In genomic region chr5:49525242-49525612, GRCm38 (mm10) we compare ENCODE assay signal across 8 mouse cellular contexts. TPM values are rescaled to one million over a fixed set of nuclear protein-coding genes. Genes with fewer than 3 reads are reported as not detected.
DNase-seq lines count a peak whose midpoint lies in the region; ATAC-seq and TF ChIP-seq lines count a peak whose summit lies in the region.

No protein-coding gene starts in this region.

- intact Hi-C loops in heart, adult 2 months (cut with DNase I) = no loop called here

- no peak overlapping the region for H3K4me3 ChIP-seq in heart, embryonic 13.5 days
- H3K4me3 ChIP-seq in heart, adult 2 months = no peak overlapping the region
- 0 out of 2 replicates have a peak overlapping the region, but pooled peaks have one; percentile 59 for H3K4me3 ChIP-seq in forebrain, embryonic 11.5 days (ENCODE audit: low read depth, low read length)
- peak overlapping the region; percentile 69 for H3K4me3 ChIP-seq in neural tube, embryonic 15.5 days (replicated peaks)

- TF ChIP-seq CTCF in heart, adult 2 months (IDR thresholded peaks at IDR 0.05) = no peak

- no peak for ATAC-seq in heart, embryonic 13.5 days (ENCODE audit: extremely low read depth, insufficient number of reproducible peaks, low FRiP score, low TSS enrichment)
- ATAC-seq in forebrain, embryonic 11.5 days (replicated peaks; ENCODE audit: low FRiP score) = no peak
- ATAC-seq in neural tube, embryonic 15.5 days (ENCODE audit: low FRiP score) = no peak

- H3K36me3 ChIP-seq in heart, embryonic 13.5 days = no peaks in the 10 kb centered on the region
- no peaks in the 10 kb centered on the region for H3K36me3 ChIP-seq in heart, adult 2 months (ENCODE audit: control insufficient read depth, insufficient read depth, low read length)
- no peaks in the 10 kb centered on the region for H3K36me3 ChIP-seq in forebrain, embryonic 11.5 days (ENCODE audit: control insufficient read depth, insufficient read depth, low read length)
- H3K36me3 ChIP-seq in neural tube, embryonic 15.5 days = no peaks in the 10 kb centered on the region

- H3K9ac ChIP-seq in heart, embryonic 13.5 days = no peak overlapping the region
- no peak overlapping the region for H3K9ac ChIP-seq in heart, adult 2 months (ENCODE audit: low read depth, low read length)
- no peak overlapping the region for H3K9ac ChIP-seq in forebrain, embryonic 11.5 days (ENCODE audit: low read length)
- H3K9ac ChIP-seq in neural tube, embryonic 15.5 days (replicated peaks) = peak overlapping the region; percentile 61; the same call in 1 of the 2 replicates

- H3K27ac ChIP-seq in heart, embryonic 13.5 days (replicated peaks) = no peak overlapping the region
- H3K27ac ChIP-seq in heart, adult 2 months = no peak overlapping the region
- no peak overlapping the region for H3K27ac ChIP-seq in forebrain, embryonic 11.5 days (ENCODE audit: low read depth, low read length)
- no peak overlapping the region for H3K27ac ChIP-seq in neural tube, embryonic 15.5 days (replicated peaks)

- peaks cover 50% of the 10 kb centered on the region for H3K27me3 ChIP-seq in heart, embryonic 13.5 days (replicated peaks)
- no peaks in the 10 kb centered on the region for H3K27me3 ChIP-seq in heart, adult 2 months (ENCODE audit: control insufficient read depth, insufficient read depth, low read length)
- H3K27me3 ChIP-seq in forebrain, embryonic 11.5 days (ENCODE audit: control insufficient read depth, insufficient read depth, low read length) = 0 out of 2 replicates have a peak, but pooled peaks cover 5% of the 10 kb centered on the region
- peaks cover 12% of the 10 kb centered on the region for H3K27me3 ChIP-seq in neural tube, embryonic 15.5 days (replicated peaks)

- no peak for TF ChIP-seq EP300 in heart, adult 2 months (IDR thresholded peaks at IDR 0.05; ENCODE audit: insufficient read depth, low read depth, low read length)

- WGBS in heart, embryonic 13.5 days = 68% methylated on average over 4 of the region's 4 CpGs
- 46% methylated on average over 4 of the region's 4 CpGs for WGBS in heart, adult 2 months
- 65% methylated on average over 4 of the region's 4 CpGs for WGBS in forebrain, embryonic 11.5 days
- 60% methylated on average over 4 of the region's 4 CpGs for WGBS in neural tube, embryonic 15.5 days

- DNase-seq in heart, adult 2 months = no peak
- peak; percentile 34 for DNase-seq in adrenal gland, postnatal 14 days
- DNase-seq in forebrain, embryonic 11.5 days (ENCODE audit: low spot score) = no peak
- peak; percentile 6 for DNase-seq in kidney, postnatal 14 days
- DNase-seq in frontal cortex, postnatal 10 days (ENCODE audit: low spot score in 2 of 2) = no peak
- DNase-seq in yolk sac, embryonic 10.5 days (ENCODE audit: low spot score) = no peak

- TF ChIP-seq POLR2A in heart, adult 2 months (IDR thresholded peaks at IDR 0.05; ENCODE audit: insufficient read depth, low read depth, low read length) = no peak

- H3K9me3 ChIP-seq in heart, embryonic 13.5 days = no peaks in the 10 kb centered on the region
- H3K9me3 ChIP-seq in forebrain, embryonic 11.5 days (ENCODE audit: control insufficient read depth, low read length) = no peaks in the 10 kb centered on the region
- H3K9me3 ChIP-seq in neural tube, embryonic 15.5 days (replicated peaks) = no peaks in the 10 kb centered on the region

- peak overlapping the region; percentile 97 for H3K4me2 ChIP-seq in heart, embryonic 13.5 days
- H3K4me2 ChIP-seq in forebrain, embryonic 11.5 days (ENCODE audit: low read depth, low read length, severe bottlenecking) = no peak overlapping the region; the same call in 1 of the 2 replicates
- peak overlapping the region; percentile 88 for H3K4me2 ChIP-seq in neural tube, embryonic 15.5 days

- H3K4me1 ChIP-seq in heart, embryonic 13.5 days = peaks cover 12% of the 10 kb centered on the region; the same call in 1 of the 2 replicates
- no peaks in the 10 kb centered on the region for H3K4me1 ChIP-seq in heart, adult 2 months (ENCODE audit: control insufficient read depth, insufficient read depth, low read length)
- H3K4me1 ChIP-seq in forebrain, embryonic 11.5 days (replicated peaks; ENCODE audit: control insufficient read depth, insufficient read depth, low read length) = no peaks in the 10 kb centered on the region
- H3K4me1 ChIP-seq in neural tube, embryonic 15.5 days = peaks cover 13% of the 10 kb centered on the region; the same call in 1 of the 2 replicates

- H3K79me2 ChIP-seq in heart, adult 2 months (replicated peaks; ENCODE audit: control insufficient read depth, insufficient read depth, low read length) = no peaks in the 10 kb centered on the region

RNA-seq across cellular contexts. Expression of gene Kcnip4, which starts 0.5 kb away (rescaled TPM):
- polyA plus RNA-seq in heart, embryonic 13.5 days (2015; fragmentation: Nextera tagmentation; extraction: Ambion mirVana) = 0.27 and 0.51 TPM in 2 replicates
- not detected for total RNA-seq in heart, adult 2 months (2021)
- 0.10 and 0.20 TPM in 2 replicates for polyA plus RNA-seq in heart, adult 2 months (2012; rRNA removed)
- total RNA-seq in adrenal gland, postnatal 14 days (2021) = 3.3 and 3.8 TPM in 2 replicates
- 1.7 and 2.8 TPM in 2 replicates for polyA plus RNA-seq in forebrain, embryonic 11.5 days (2014; fragmentation: Nextera tagmentation; extraction: Ambion mirVana)
- 17.0 and 17.8 TPM in 2 replicates for polyA plus RNA-seq in neural tube, embryonic 15.5 days (2015; fragmentation: Nextera tagmentation; extraction: Ambion mirVana)

Comparison
In these comparisons a context has a peak if more than half of its experiments do, and no peak if none do; other contexts are left out.
1. H3K4me3 ChIP-seq: peak in forebrain, embryonic 11.5 days (single experiment) and neural tube, embryonic 15.5 days (single experiment); none in heart, embryonic 13.5 days (single experiment) and heart, adult 2 months (single experiment).
2. DNase-seq: peak in adrenal gland, postnatal 14 days (single experiment) and kidney, postnatal 14 days (single experiment); none in heart, adult 2 months (0 of 2), forebrain, embryonic 11.5 days (single experiment), frontal cortex, postnatal 10 days (0 of 2) and yolk sac, embryonic 10.5 days (single experiment).